Mouse (Mus musculus) layer of hippocampus, adult 9-10 months (tissue): ENCODE results near the gene Rnf123.
"Not testable (repeated sequence)": the region's sequence is repeated elsewhere in the genome, so short reads cannot be mapped to it uniquely, and the experiment has no call there.

Source experiments
- DNase-seq: peaks from one replicate; pipeline ENCODE4 v3.0.0; 2022; ENCODE audit warnings: low spot score

Rnf123 gene

DNA sequence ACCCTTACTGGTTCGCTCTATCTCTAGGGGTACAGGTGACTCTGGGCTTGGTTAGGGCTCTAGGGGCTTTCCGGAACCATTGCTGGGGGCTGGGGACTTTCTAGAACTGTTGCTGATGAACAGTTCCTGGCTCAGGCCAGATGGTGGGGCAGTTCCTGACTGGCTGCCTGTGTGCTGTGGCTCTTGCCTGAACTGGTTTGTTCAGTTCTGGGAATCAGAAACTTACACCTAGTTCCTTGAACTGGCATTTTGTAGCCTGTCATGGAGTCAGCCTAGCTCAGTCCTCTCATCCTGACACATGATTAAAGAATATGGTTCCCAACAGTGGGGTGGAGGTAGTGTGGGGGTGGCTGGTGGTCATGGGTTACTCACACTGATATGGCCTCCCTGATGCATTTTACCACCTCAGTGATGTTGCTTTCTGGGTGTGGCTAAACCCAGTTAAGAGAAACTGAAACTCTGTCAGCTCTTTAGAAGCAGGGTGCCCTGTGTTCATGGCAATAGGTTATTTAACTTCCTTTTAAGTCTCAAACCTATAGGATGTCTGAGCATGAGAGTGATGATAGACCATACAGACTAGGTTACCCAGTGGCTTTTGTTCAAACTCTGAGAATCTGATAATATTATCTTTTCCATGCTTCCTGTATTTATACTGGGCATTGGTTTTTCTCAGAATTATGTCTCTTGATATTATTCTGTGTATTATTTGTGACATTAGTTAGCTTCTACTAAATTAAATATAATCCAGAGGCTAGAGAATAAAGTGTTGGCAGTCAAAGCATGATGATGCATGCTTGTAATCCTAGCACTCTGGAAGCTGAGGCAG lies 47.6 kb downstream of the Rnf123 start:
- DNase-seq = no peak

- no peak for DNase-seq
Observed at GRCm38 (mm10) chr9:108032126-108032525, 51.0 kb downstream of the Rnf123 start.

DNA sequence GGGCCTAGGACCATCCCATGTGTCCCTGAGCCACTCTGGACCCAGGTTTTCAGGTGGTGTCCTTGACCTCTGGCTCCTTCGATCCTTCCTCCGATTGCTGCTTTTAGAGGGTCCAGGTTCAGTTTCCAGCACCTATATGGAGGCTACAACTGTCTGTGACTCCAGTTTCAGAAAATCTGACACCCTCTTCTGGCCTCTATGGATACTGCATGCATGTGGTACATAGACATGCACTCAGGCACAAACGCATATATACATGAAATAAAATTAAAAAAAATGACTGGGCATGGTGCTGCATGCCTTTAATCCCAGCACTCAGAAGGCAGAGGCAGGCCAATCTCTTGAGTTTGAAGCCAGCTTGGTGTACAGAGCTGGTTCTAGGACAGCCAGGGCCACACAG lies 55.3 kb downstream of the Rnf123 start:
- no peak for DNase-seq

- no peak for DNase-seq
Observed at GRCm38 (mm10) chr9:108026584-108026983, 56.6 kb downstream of the Rnf123 start.

- DNase-seq = no peak
Observed at GRCm38 (mm10) chr9:108023216-108023615, 59.9 kb downstream of the Rnf123 start.

- no peak for DNase-seq
Observed at GRCm38 (mm10) chr9:108020741-108021140, 62.4 kb downstream of the Rnf123 start.

DNA sequence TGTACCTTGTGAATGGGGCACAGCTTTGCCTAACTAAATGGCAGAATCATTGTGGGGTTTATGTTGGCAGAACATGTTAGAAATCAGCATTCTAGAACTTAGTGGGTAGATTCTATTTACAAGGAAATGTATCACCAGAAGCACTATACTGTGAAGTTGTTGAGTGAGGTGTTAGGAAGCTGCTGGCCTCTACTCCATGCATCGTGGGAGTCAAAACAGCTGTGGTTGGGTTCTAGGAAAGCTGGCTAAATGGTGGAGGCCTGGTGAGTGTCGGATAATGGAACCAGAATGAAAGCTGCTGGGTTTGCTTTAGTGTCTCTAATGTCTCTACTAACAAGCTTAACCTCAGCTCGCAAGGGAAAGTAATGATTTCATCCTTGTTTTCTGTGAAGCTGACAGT lies 66.0 kb downstream of the Rnf123 start:
- no peak for DNase-seq

GRCm38 (mm10) chr9:108013577-108013976 lies 69.6 kb downstream of the Rnf123 start:
- DNase-seq = not testable (repeated sequence)

DNA sequence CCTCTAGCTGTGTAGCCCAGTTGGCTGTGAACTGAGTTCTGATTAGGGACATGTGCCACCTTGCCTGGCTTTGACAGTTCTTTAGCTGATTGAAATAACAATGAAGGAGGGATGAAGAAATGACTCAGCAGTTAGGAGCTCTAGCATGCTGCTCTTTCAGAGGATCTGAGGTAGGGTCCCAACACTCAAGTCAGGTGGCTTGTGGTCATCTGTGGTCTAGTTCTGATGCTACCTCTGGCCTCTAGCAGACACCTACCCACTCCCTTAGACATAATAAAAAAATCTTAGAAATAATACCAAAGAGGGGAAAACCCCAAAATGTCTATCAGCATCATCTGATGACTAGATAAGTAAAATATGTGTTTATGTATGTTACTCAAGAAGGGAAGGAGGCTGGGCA lies 72.8 kb downstream of the Rnf123 start:
- DNase-seq = no peak

DNA sequence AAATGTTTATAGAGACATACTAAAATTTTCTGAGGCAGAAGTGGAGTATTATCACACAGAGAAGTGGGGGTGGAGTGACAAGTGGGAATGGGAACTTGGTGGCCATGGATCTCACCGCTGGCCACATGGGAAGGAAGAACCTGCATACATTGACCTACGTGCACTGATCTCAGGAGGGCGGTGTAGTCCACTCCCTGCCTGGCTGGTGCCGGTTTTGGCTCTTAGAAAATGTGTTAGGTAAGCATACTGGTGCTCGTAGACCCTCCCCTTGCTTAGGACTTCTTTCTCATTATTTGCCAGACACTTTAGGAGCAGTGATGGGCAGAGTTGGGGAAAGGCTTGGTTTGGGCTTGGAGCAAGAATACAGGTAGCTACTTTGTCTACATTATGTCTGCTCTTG lies 75.1 kb downstream of the Rnf123 start:
- no peak for DNase-seq

DNA sequence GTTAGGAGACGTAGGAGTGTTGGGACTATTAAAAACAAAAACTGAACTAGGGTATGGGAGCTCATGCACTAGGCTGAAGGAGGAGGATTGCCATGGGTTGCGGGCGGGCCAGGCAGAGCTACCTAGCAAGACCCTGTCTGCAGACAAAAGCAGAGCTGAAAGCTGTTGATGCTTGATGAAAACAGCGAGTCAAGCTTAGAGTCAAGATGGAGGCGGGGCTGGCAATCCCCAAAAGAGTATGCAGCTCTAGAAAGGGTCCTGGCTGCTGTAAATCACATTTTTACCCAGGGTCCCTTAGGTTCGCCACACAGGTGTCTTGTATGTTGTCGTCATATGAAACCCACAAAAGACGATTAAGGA lies 79.6 kb downstream of the Rnf123 start:
- no peak for DNase-seq

DNA sequence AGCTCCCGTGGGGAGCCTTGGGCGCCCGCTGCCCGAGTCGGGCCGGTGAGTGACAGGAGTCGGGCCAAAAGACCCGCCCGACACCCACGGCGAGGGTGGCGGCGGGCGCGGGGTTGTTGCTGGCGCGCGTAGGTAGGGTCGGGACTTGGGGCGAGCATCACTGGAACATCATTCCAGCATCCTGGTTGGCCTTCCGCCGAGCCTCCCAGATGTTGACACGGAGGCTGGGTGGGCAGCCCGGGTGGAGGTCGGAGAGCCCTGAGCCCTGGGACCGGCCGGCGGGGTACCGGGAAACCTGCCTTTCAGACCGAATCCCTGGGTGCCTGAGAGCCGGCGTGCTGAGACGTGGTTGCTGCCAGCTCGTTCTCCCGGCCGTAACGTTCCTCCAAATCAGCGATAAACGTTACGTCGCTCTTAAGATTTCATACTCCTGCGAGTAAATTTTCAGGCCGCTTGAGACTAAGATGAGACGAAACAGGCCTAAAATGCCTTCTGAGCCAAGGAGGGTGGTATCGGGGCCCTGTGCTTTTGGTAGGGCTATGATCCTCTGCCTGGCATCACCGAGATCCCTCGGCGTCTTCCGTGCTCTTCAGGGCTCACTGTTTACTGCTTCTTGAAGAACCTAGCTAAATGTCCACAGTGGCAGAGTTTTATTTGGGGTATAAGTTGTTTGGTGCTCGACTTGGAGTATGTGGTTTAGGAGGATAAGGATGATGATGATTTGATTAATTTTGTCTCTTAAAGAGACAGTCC lies 80.2 kb downstream of the Rnf123 start:
- no peak for DNase-seq

GRCm38 (mm10) chr9:108001922-108002770 lies 81.0 kb downstream of the Rnf123 start, which contains the start of gene Ip6k1:
Gene Ip6k1, plus strand, starts transcription at chr9:108002501.
- peak; percentile 100 for DNase-seq
